Mouse (Mus musculus) cerebellum, adult (tissue): ENCODE measurements around the gene Riox2.

ENCODE experiments used
- ATAC-seq: cut with Nextera tagmentation; 2 replicates; pipeline ENCODE4 v1.9.2; 2017; ENCODE audit warnings: mild to moderate bottlenecking, moderate library complexity, mixed read lengths; ENCODE audit not compliant: insufficient number of reproducible peaks, low FRiP score, low TSS enrichment

Gene Riox2

DNA sequence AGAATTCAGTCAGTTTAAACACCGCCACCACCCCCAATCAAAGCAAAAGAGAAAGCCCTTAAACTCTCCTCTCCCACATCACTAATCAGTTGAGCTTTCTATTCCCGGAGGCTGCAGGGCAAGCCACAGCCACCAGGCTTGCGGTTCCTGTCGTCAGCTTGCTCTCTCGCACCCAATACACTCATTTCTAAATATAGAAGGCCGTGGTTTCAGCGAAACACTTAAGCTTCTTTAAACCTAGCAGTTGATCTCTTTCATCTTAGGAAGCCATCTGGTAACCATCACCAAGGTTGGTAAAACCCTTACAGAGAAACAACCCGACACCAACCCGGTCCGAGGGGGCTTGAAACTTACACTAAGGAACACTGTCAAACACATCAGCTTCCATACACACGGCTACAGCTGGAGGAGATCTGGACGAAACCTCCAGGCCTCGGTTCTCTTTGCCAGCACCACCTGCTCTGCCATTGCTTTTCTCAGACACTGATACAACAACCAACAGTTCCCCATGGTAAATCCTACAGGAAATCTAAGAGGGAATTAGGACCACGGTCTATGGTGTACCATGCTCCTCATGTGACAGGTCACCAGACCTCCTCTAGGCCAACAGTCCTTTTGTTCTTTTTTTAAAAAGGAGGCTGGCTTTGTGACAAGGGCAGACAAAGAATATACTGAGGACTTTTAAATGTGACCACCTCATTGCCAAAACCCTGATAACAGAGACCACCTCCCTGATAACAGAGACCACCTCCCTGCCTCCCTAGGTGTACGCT is 46.1 kb downstream of the Riox2 start:
- no peak for ATAC-seq

DNA sequence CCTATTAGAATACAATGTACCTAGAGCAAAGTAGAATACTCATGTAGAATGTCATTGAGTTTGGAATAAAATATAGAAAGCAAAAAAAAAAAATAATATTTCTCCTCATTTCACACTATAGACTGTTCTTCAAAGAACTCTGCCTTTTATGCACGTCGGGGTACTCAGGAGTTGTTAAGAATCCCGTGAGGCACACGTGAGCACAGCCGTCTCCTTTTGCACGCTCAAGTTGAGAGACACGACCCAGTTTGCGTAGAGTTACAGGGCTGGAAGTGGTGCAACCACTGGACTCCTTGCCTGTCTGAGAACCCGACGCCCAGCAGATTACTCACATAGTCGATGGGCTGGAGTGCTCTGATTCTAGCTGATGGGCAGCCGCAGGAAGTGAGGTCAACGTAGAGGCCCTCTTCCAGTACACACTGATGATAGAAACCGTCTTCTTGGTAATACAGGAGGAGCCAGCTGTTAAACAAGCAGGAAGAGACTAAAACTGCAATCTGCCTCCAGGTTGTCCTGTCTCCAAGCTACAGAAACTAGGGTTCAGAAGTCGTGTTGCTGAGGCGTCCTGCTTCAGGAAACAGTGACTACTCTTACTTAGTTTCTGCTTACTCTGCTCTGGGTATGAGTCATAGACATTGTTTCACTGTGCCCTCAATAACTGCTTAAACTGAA is 50.3 kb downstream of the Riox2 start:
- ATAC-seq, result no peak

DNA sequence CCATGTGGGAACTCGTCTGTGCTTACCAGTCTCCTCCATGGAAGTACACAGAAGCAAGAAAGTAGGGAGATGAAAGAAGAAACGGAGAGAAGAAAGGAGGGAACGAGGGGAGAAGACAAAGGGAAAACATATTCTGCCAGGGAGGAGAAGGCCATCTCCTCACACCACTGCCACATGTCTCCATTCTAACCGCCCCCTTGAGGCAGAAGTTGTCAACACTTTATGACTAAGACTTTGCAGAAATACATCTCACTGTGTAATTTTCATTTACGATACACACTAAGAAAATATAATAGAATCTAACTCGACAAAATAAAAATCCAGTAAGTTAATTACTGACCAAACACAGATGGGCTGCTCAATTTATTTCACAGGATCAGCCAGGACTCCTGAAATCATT is 55.4 kb downstream of the Riox2 start:
- ATAC-seq, result no peak

DNA sequence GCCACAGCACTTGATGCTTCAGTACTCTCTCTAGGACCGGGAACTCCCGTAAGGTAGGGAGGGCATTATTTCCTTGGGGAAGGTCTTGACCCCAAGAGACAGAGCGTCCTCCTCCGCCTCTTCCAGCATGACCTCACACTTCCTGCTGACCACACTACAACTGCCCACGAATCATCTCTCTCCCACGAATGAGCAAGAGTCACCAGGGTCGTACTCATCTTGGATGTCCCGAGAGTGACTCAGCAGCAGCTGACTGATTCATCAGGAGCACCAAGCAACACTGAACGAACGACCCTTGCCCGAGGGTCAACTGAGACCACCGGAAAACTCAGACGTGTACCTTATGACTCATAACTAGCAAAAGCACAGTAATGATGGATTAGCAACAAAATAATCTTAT is 58.0 kb downstream of the Riox2 start:
- ATAC-seq, result no peak

DNA sequence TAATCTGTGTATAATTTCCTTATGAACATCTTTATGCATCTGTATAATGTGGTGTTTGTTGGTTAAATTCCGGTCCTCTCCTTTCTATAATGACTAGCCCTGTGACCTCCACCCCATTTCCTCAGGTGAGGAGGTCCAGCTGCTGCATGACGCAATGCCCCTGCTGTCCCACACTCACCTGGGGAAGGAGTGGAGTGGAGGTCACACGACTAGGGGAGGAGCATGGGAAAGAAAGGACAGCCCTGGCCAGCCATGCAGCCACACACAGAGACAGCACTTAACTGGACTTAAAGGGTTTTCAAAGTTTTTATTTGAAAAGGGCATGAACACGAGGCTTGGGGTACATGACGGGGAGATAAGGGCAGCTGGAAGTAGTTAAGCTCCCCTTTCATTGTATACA is 59.7 kb downstream of the Riox2 start:
- ATAC-seq, result no peak

DNA sequence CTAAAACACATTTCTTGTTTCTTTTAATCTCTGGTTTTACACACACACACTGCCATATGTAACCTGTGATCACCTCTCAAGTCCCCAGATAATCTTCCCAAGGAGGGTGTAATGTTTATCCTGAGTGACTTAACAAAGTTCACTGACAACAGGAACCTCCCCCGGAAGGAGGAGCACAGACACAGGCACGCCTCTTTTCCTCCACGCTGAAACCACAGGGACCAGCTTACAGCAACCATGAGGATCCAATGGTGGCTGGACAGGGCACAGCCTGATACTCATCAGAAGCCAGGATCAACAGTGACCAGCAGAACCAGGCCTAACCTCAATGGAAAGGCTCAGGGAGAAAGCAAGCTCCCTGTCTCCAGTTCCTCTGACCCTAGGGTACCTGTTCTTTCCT is 61.0 kb downstream of the Riox2 start:
- ATAC-seq, result no peak

DNA sequence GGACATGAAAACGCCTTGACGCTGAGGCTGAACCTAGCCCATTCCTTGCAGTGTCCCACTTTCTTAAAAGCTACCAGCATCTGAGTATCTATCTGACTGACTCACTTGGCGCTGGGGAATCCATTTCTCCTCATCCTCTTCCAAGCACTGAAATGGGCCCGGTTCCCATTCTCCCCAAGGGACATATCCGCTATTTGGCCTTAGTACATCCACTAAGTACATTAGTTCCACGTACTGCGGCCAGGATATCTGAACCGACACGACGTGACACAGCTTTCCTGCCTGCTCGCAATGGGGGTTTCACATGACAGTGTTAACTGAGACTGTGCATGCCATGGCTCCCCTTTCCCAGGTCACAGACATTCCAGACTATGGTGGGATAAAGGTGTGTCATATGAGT is 62.8 kb downstream of the Riox2 start:
- ATAC-seq, result no peak

DNA sequence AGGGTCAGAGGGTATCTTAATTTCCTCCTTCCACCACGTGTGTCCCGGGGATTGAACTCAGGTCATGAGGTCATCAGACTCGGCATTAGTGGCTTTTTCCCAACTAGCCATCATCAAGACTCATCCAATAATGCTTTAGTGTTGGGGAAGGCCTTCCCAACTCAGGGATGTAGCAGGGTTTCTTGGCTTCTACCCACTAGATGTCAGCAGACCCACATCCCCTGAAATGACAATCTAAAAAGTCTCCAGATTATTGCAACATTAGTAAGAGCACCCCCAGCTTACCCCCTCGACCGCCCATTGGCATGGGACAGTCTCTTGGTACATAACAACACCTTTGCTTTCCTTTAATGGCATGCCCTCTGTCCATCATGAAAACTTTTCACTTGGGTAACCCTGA is 64.1 kb downstream of the Riox2 start:
- no peak for ATAC-seq

DNA sequence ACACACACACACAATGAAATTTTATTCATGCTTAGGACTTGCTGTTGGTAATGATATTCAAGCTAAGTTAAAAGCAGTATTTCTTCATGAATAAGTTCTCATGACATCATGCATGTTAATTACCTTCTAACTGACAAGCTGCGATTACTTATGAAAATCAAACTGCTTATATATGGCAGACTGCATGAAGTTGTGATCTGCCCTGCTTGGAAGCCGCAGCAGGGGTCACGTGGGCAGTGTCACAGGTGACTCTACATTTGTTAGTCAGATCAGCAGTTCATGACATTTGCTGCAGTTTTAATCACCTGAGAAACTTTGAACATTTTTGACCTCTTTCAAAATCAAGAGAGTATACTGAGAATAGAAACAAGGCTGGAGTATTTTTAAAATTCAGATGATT is 69.4 kb downstream of the Riox2 start:
- no peak for ATAC-seq

DNA sequence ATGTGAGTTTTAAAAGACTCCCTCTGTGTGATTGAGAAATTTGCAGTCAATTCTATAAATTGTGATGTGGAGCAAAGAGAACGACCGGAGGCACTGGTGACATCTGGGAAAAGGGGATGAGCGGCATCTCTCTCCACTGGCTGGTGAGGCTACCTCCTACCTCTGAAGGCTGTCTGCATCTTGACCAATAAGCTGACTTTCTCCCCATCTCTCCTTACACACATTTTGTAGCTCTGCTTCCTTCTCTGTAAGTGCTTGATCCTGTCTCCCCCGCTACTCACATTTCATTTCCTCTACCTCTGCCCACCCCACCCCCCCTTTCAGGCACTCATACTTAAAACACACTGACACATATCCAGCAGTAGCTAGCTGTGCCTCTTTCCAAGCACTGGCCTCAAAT is 69.8 kb downstream of the Riox2 start:
- no peak for ATAC-seq
